Mouse (Mus musculus): ENCODE data around the gene Ubxn7.

The Ubxn7 gene

GRCm38 (mm10) chr16:32434691-32435090 lies 102.6 kb downstream of the Ubxn7 start:
- DNase-seq: no peak

GRCm38 (mm10) chr16:32436657-32437056 lies 104.6 kb downstream of the Ubxn7 start:
- DNase-seq: no peak

- DNase-seq: no peak
Measured at GRCm38 (mm10) chr16:32437266-32437665, 105.2 kb downstream of the Ubxn7 start.

GRCm38 (mm10) chr16:32441432-32441831 lies 109.4 kb downstream of the Ubxn7 start:
- DNase-seq: no peak
